Mouse (Mus musculus) ES-Bruce4 (cell line): ENCODE measurements at regions not wholly inside any gene's neighbourhood (a gene's known extent, or its start where the extent isn't known, plus 50 kb on each side); places are given as distances from the start of the nearest gene placed in this dataset.

Source experiments
- CTCF ChIP-seq: IDR thresholded peaks from one replicate; pipeline ENCODE4 v1.8.1; 2011; ENCODE audit warnings: low read depth, low read length
- EP300 ChIP-seq: IDR thresholded peaks from 2 replicates; pipeline ENCODE4 v1.6.1; 2011; ENCODE audit warnings: low read depth, low read length; ENCODE audit not compliant: insufficient read depth

DNA sequence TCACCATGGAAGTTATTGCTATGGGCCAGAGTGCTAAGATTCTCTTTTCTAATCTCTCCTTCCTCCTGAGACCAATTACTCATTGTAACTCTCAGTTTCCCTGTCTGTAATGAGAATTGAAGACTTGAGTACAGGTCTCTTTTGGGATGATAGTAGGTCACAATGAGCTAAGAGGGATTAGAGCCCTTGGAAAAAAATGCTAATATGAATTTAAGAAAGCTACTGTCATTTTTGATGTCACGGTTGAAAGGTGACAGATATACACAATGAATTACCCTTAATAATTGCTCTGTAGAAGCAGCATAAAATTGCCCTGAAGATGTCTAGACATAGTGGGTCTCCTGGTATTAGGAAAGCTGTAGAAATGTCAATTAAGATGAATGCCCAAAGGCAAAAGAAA is 178.2 kb downstream of the Kcna4 start:
- no peak for TF ChIP-seq EP300
- TF ChIP-seq CTCF: no peak
